Mouse (Mus musculus): Measurements from ENCODE around the gene Rasal1. TPM values are rescaled to one million over a fixed set of nuclear protein-coding genes. Genes with fewer than 3 reads are reported as not detected.

Gene Rasal1
- polyA plus RNA-seq, 1 experiment from 2014 or later, result 0.27 TPM

- H3K4me3 ChIP-seq (ENCODE audit: low read depth, low read length), result no peak overlapping the region
- H3K9me3 ChIP-seq (replicated peaks; ENCODE audit: control insufficient read depth, low read length), result no peaks in the 10 kb centered on the region
- no peaks in the 10 kb centered on the region for H3K36me3 ChIP-seq (ENCODE audit: control insufficient read depth, insufficient read depth, low read length)
- H3K9ac ChIP-seq (ENCODE audit: low read depth, low read length), result no peak overlapping the region
- ATAC-seq (replicated peaks; ENCODE audit: insufficient number of reproducible peaks, low FRiP score, low TSS enrichment), result no peak
- H3K4me1 ChIP-seq (ENCODE audit: control insufficient read depth, insufficient read depth, low read length), result peaks cover 8% of the 10 kb centered on the region
- H3K27ac ChIP-seq (ENCODE audit: low read depth, low read length), result no peak overlapping the region
- 66% methylated on average over 16 of the region's 16 CpGs for WGBS (ENCODE audit: insufficient replicate concordance)
- H3K27me3 ChIP-seq (ENCODE audit: control insufficient read depth, insufficient read depth, low read length), result peaks cover 94% of the 10 kb centered on the region
- no peak overlapping the region for H3K4me2 ChIP-seq
Observed at GRCm38 (mm10) chr5:120696057-120696743, 47.6 kb downstream of the Rasal1 start.

GRCm38 (mm10) chr5:120696865-120697264, 48.3 kb downstream of the Rasal1 start:
- Histone ChIP-seq H3K27ac (ENCODE audit: low read depth, low read length) (no peak overlapping the region), H3K9me3 (replicated peaks; ENCODE audit: control insufficient read depth, low read length) (no peaks in the 10 kb centered on the region), H3K27me3 (ENCODE audit: control insufficient read depth, insufficient read depth, low read length) (peaks cover 89% of the 10 kb centered on the region), H3K4me2 (no peak overlapping the region), H3K4me3 (ENCODE audit: low read depth, low read length) (no peak overlapping the region), H3K36me3 (ENCODE audit: control insufficient read depth, insufficient read depth, low read length) (no peaks in the 10 kb centered on the region), H3K4me1 (ENCODE audit: control insufficient read depth, insufficient read depth, low read length) (peaks cover 8% of the 10 kb centered on the region), H3K9ac (ENCODE audit: low read depth, low read length) (no peak overlapping the region)
- 56% methylated on average over 4 of the region's 4 CpGs for WGBS (ENCODE audit: insufficient replicate concordance)
- ATAC-seq (replicated peaks; ENCODE audit: insufficient number of reproducible peaks, low FRiP score, low TSS enrichment), result no peak

DNA sequence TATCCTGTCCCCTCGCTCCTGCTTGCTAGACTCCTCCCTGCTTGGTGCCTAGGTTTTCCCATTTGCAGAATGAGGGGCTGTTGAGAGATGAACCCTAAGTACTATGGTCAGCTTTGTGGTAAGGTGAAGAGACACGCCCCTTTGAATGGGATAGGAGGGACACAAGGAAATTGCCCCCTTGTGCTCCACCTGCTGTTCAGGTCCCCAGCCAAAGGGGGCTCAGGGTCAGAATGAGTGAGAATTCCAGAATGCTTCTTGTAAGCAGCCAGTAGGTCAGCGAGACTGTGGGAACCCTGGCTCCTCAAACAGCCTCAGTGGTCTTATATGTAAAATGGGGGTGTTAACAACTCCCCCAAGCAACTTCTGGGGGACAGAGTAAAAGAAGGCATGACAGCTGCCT, 49.6 kb downstream of the Rasal1 start:
- Histone ChIP-seq H3K9me3 (replicated peaks; ENCODE audit: control insufficient read depth, low read length) (no peaks in the 10 kb centered on the region), H3K4me1 (ENCODE audit: control insufficient read depth, insufficient read depth, low read length) (peaks cover 8% of the 10 kb centered on the region), H3K9ac (ENCODE audit: low read depth, low read length) (no peak overlapping the region), H3K27ac (ENCODE audit: low read depth, low read length) (no peak overlapping the region), H3K36me3 (ENCODE audit: control insufficient read depth, insufficient read depth, low read length) (no peaks in the 10 kb centered on the region), H3K27me3 (ENCODE audit: control insufficient read depth, insufficient read depth, low read length) (peaks cover 81% of the 10 kb centered on the region), H3K4me2 (no peak overlapping the region), H3K4me3 (ENCODE audit: low read depth, low read length) (no peak overlapping the region)
- no peak for ATAC-seq (replicated peaks; ENCODE audit: insufficient number of reproducible peaks, low FRiP score, low TSS enrichment)
- 62% methylated on average over 3 of the region's 3 CpGs for WGBS (ENCODE audit: insufficient replicate concordance)

DNA sequence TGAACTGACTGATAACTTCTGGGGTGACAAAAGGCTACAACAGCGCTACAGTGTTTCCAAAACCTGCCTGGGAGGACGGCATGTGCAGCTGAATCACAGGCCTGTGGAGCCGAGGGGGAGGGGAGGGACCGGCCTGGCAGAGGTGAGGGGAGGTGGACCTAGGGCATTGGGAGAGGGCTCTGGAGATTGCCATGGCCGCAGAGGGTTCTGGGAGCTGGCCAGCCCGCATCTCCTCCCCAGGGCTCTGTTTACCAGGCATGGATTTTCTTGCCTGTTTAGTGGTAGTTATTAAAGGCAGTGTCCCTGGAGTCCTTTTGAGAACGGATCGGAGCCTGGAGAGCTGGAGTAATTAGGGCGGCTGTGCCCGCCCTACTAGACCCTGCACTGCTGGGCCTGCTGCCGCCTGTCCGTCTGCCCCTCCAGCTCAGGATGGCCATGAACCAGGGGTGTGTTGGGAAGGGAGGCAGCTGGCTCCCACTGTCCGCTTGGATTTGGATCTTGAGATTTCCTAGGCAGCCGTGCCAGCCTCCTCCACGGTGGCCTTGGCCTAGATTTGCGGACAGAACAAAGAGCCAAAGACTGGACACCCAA, 50.3 kb downstream of the Rasal1 start:
- Histone ChIP-seq H3K4me1 (ENCODE audit: control insufficient read depth, insufficient read depth, low read length) (peaks cover 8% of the 10 kb centered on the region), H3K4me2 (no peak overlapping the region), H3K27me3 (ENCODE audit: control insufficient read depth, insufficient read depth, low read length) (peaks cover 80% of the 10 kb centered on the region), H3K9ac (ENCODE audit: low read depth, low read length) (no peak overlapping the region), H3K27ac (ENCODE audit: low read depth, low read length) (no peak overlapping the region), H3K4me3 (ENCODE audit: low read depth, low read length) (no peak overlapping the region), H3K9me3 (replicated peaks; ENCODE audit: control insufficient read depth, low read length) (no peaks in the 10 kb centered on the region), H3K36me3 (ENCODE audit: control insufficient read depth, insufficient read depth, low read length) (no peaks in the 10 kb centered on the region)
- no peak for ATAC-seq (replicated peaks; ENCODE audit: insufficient number of reproducible peaks, low FRiP score, low TSS enrichment)
- WGBS (ENCODE audit: insufficient replicate concordance), result 53% methylated on average over 16 of the region's 16 CpGs

DNA sequence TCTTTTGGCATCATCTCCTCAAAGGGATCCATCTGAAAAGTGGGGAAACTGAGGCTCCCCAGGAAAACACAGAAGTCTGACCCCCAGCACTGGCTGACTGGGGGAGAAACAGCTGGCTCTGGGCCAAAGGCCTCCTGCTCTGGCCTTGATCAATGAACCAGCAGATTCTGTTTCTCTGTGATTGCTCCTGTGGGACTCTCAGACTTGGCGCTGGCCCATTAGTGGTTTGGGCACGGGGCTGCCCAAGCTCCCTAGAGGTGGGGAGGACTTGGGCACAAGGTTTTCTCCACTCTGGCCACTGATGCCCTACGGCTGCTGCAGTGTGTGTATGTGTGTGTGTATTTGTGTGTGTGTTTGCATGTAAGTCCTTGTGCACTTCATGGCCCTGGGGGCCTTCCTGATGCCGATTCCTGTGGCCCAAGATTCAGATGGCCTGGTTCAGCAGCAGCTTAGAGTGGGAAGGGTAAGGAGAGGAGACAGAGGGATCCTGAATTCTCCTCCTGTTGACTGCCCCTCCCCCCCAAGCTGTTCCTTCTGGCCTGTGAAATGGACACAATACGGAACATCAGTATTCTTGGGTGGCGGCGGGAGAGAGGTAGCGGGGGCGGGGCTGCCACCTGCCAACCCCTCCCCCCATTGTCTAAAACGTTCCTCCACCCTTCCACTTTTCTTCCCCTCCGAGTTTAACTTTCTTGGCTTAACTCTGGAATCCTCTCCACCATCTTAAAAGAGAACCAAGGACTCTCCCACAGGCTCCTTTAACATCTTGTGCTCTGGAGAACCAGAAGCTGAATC, 52.6 kb downstream of the Rasal1 start:
- Histone ChIP-seq H3K4me3 (ENCODE audit: low read depth, low read length) (no peak overlapping the region), H3K36me3 (ENCODE audit: control insufficient read depth, insufficient read depth, low read length) (no peaks in the 10 kb centered on the region), H3K4me2 (no peak overlapping the region), H3K27ac (ENCODE audit: low read depth, low read length) (no peak overlapping the region), H3K9me3 (replicated peaks; ENCODE audit: control insufficient read depth, low read length) (no peaks in the 10 kb centered on the region), H3K27me3 (ENCODE audit: control insufficient read depth, insufficient read depth, low read length) (peaks cover 70% of the 10 kb centered on the region), H3K9ac (ENCODE audit: low read depth, low read length) (no peak overlapping the region), H3K4me1 (ENCODE audit: control insufficient read depth, insufficient read depth, low read length) (no peaks in the 10 kb centered on the region)
- no peak for ATAC-seq (replicated peaks; ENCODE audit: insufficient number of reproducible peaks, low FRiP score, low TSS enrichment)
- 58% methylated on average over 11 of the region's 11 CpGs for WGBS (ENCODE audit: insufficient replicate concordance)

GRCm38 (mm10) chr5:120702421-120702820, 53.8 kb downstream of the Rasal1 start:
- Histone ChIP-seq H3K4me3 (ENCODE audit: low read depth, low read length) (no peak overlapping the region), H3K9ac (ENCODE audit: low read depth, low read length) (no peak overlapping the region), H3K27ac (ENCODE audit: low read depth, low read length) (no peak overlapping the region), H3K36me3 (ENCODE audit: control insufficient read depth, insufficient read depth, low read length) (no peaks in the 10 kb centered on the region), H3K4me2 (no peak overlapping the region), H3K9me3 (replicated peaks; ENCODE audit: control insufficient read depth, low read length) (no peaks in the 10 kb centered on the region), H3K4me1 (ENCODE audit: control insufficient read depth, insufficient read depth, low read length) (no peaks in the 10 kb centered on the region), H3K27me3 (ENCODE audit: control insufficient read depth, insufficient read depth, low read length) (peaks cover 65% of the 10 kb centered on the region)
- ATAC-seq (replicated peaks; ENCODE audit: insufficient number of reproducible peaks, low FRiP score, low TSS enrichment), result no peak
- WGBS (ENCODE audit: insufficient replicate concordance), result 68% methylated on average over 4 of the region's 4 CpGs

DNA sequence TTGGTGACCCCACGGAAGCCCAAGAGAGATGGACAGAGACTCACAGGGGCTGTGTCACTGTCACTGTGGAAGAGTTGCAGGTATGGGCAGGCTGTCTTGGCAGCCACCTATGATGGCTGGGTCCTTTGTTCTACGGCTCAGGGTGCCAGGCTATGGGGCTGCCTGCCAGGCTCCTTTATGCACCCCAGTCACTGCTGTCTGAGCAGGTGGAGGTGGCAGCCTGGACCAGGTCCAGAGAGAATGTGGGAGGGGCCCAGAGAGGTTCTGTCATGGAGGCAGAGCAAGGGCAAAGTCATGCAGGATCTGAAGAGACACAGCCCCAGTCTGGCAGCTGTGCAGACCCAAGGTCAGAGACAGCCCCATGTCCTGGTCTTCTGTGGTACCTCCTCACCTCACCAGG, 54.4 kb downstream of the Rasal1 start:
- WGBS (ENCODE audit: insufficient replicate concordance), result 77% methylated on average over 2 of the region's 2 CpGs
- no peaks in the 10 kb centered on the region for H3K4me1 ChIP-seq (ENCODE audit: control insufficient read depth, insufficient read depth, low read length)

GRCm38 (mm10) chr5:120703660-120704059, 55.0 kb downstream of the Rasal1 start:
- Histone ChIP-seq H3K4me2 (no peak overlapping the region), H3K4me1 (ENCODE audit: control insufficient read depth, insufficient read depth, low read length) (no peaks in the 10 kb centered on the region), H3K27me3 (ENCODE audit: control insufficient read depth, insufficient read depth, low read length) (peaks cover 65% of the 10 kb centered on the region), H3K27ac (ENCODE audit: low read depth, low read length) (no peak overlapping the region), H3K36me3 (ENCODE audit: control insufficient read depth, insufficient read depth, low read length) (no peaks in the 10 kb centered on the region), H3K4me3 (ENCODE audit: low read depth, low read length) (no peak overlapping the region), H3K9ac (ENCODE audit: low read depth, low read length) (no peak overlapping the region), H3K9me3 (replicated peaks; ENCODE audit: control insufficient read depth, low read length) (no peaks in the 10 kb centered on the region)
- no peak for ATAC-seq (replicated peaks; ENCODE audit: insufficient number of reproducible peaks, low FRiP score, low TSS enrichment)
- 78% methylated on average over 3 of the region's 3 CpGs for WGBS (ENCODE audit: insufficient replicate concordance)

More for the DNA sequence above, 54.4 kb downstream of the Rasal1 start:
- Histone ChIP-seq H3K9me3 (replicated peaks; ENCODE audit: control insufficient read depth, low read length) (no peaks in the 10 kb centered on the region), H3K36me3 (ENCODE audit: control insufficient read depth, insufficient read depth, low read length) (no peaks in the 10 kb centered on the region), H3K9ac (ENCODE audit: low read depth, low read length) (no peak overlapping the region), H3K4me2 (no peak overlapping the region), H3K27me3 (ENCODE audit: control insufficient read depth, insufficient read depth, low read length) (peaks cover 65% of the 10 kb centered on the region), H3K27ac (ENCODE audit: low read depth, low read length) (no peak overlapping the region), H3K4me3 (ENCODE audit: low read depth, low read length) (no peak overlapping the region)
- no peak for ATAC-seq (replicated peaks; ENCODE audit: insufficient number of reproducible peaks, low FRiP score, low TSS enrichment)

All from heart, embryonic 11.5 days (tissue).